Mouse (Mus musculus) G1E (cell line): ENCODE results near the gene Dyrk4.

ENCODE experiments used
- CTCF ChIP-seq: IDR thresholded peaks from 2 replicates; pipeline ENCODE4 v1.5.1; 2012; ENCODE audit warnings: low read depth, low read length, inconsistent platforms, mixed read lengths
- GATA2 ChIP-seq: IDR thresholded peaks from 2 replicates; pipeline ENCODE4 v1.6.1; 2012; ENCODE audit warnings: low read depth, low read length, inconsistent platforms, borderline replicate concordance
- POLR2AphosphoS5 ChIP-seq: IDR thresholded peaks from 2 replicates; pipeline ENCODE4 v1.6.1; 2012; ENCODE audit warnings: low read depth, low read length, inconsistent platforms; ENCODE audit not compliant: insufficient replicate concordance
- TAL1 ChIP-seq: conservative IDR thresholded peaks from 2 replicates; pipeline ENCODE4 v1.6.1; 2012; ENCODE audit warnings: low read depth, low read length, inconsistent platforms, mixed read lengths

GRCm38 (mm10) chr6:126938853-126939486 is 17.3 kb upstream of the Dyrk4 start:
- TF ChIP-seq CTCF (no peak), POLR2AphosphoS5 (no peak), GATA2 (no peak), TAL1 (no peak)
